Comparison of ENCODE assay signal across 8 mouse cellular contexts in genomic region chr17:80801451-80801983, GRCm38 (mm10).
DNase-seq lines count a peak whose midpoint lies in the region; ATAC-seq and TF ChIP-seq lines count a peak whose summit lies in the region.

No protein-coding gene starts in this region.

- no peak for DNase-seq in midbrain, embryonic 10.5 days (ENCODE audit: low spot score)
- peak; percentile 77 to 87 for DNase-seq in cerebellum, postnatal 14 days
- peak; percentile 75 for DNase-seq in gastrocnemius, postnatal 25 days
- DNase-seq in kidney, adult 2 months, result peak; percentile 75
- DNase-seq in limb, embryonic 10.5 days (ENCODE audit: low spot score), result peak; percentile 44
- peak; percentile 74 for DNase-seq in midbrain, postnatal 0 days (ENCODE audit: low spot score)
- peak; percentile 75 for DNase-seq in urinary bladder, postnatal 14 days (ENCODE audit: low spot score)

- H3K4me2 ChIP-seq in midbrain, embryonic 13.5 days (replicated peaks), result no peak overlapping the region
- no peak overlapping the region for H3K4me2 ChIP-seq in midbrain, postnatal 0 days (ENCODE audit: low read depth, low read length, poor library complexity, severe bottlenecking)

- H3K9me3 ChIP-seq in midbrain, embryonic 10.5 days (replicated peaks), result no peaks in the 10 kb centered on the region
- H3K9me3 ChIP-seq in midbrain, embryonic 13.5 days, result no peaks in the 10 kb centered on the region
- H3K9me3 ChIP-seq in limb, embryonic 10.5 days (replicated peaks), result no peaks in the 10 kb centered on the region
- no peaks in the 10 kb centered on the region for H3K9me3 ChIP-seq in midbrain, postnatal 0 days (ENCODE audit: low read length)

- peak overlapping the region; percentile 30; the same call in 1 of the 2 replicates for H3K27ac ChIP-seq in midbrain, embryonic 10.5 days (replicated peaks)
- H3K27ac ChIP-seq in midbrain, embryonic 13.5 days, result no peak overlapping the region
- peak overlapping the region; percentile 20 for H3K27ac ChIP-seq in kidney, adult 2 months (ENCODE audit: insufficient read depth, low read depth, low read length)
- peak overlapping the region; percentile 78 for H3K27ac ChIP-seq in limb, embryonic 10.5 days
- no peak overlapping the region for H3K27ac ChIP-seq in midbrain, postnatal 0 days (ENCODE audit: low read depth, low read length)

- 53% methylated on average over 16 of the region's 16 CpGs for WGBS in midbrain, embryonic 10.5 days
- 51% methylated on average over 16 of the region's 16 CpGs for WGBS in midbrain, embryonic 13.5 days
- 31% methylated on average over 16 of the region's 16 CpGs for WGBS in kidney, adult 2 months
- 45% methylated on average over 16 of the region's 16 CpGs for WGBS in limb, embryonic 10.5 days
- WGBS in midbrain, postnatal 0 days, result 38% methylated on average over 16 of the region's 16 CpGs

- no peak for ATAC-seq in midbrain, embryonic 13.5 days
- ATAC-seq in midbrain, postnatal 0 days (ENCODE audit: low FRiP score), result no peak

- H3K27me3 ChIP-seq in midbrain, embryonic 10.5 days (ENCODE audit: low read depth, poor library complexity, severe bottlenecking), result no peaks in the 10 kb centered on the region
- no peaks in the 10 kb centered on the region for H3K27me3 ChIP-seq in midbrain, embryonic 13.5 days
- no peaks in the 10 kb centered on the region for H3K27me3 ChIP-seq in kidney, adult 2 months (replicated peaks; ENCODE audit: control insufficient read depth, insufficient read depth, low read length)
- no peaks in the 10 kb centered on the region for H3K27me3 ChIP-seq in limb, embryonic 10.5 days (ENCODE audit: low read depth, poor library complexity, severe bottlenecking)
- H3K27me3 ChIP-seq in midbrain, postnatal 0 days (ENCODE audit: insufficient read depth, low read length), result no peaks in the 10 kb centered on the region

- no peak overlapping the region for H3K9ac ChIP-seq in midbrain, embryonic 13.5 days (replicated peaks)
- no peak overlapping the region for H3K9ac ChIP-seq in midbrain, postnatal 0 days (replicated peaks; ENCODE audit: low read length, poor library complexity, severe bottlenecking)

- TF ChIP-seq CTCF in kidney, adult 2 months (conservative IDR thresholded peaks at IDR 0.05; ENCODE audit: insufficient read depth, insufficient read length, low read depth, low read length), result no peak
- TF ChIP-seq CTCF in midbrain, postnatal 0 days (IDR thresholded peaks at IDR 0.05), result no peak

- peaks cover 12% of the 10 kb centered on the region for H3K4me1 ChIP-seq in midbrain, embryonic 10.5 days
- peaks cover 14% of the 10 kb centered on the region; the same call in 1 of the 2 replicates for H3K4me1 ChIP-seq in midbrain, embryonic 13.5 days (replicated peaks)
- H3K4me1 ChIP-seq in kidney, adult 2 months (ENCODE audit: control insufficient read depth, insufficient read depth, low read length), result peaks cover 12% of the 10 kb centered on the region
- peaks cover 27% of the 10 kb centered on the region for H3K4me1 ChIP-seq in limb, embryonic 10.5 days
- H3K4me1 ChIP-seq in midbrain, postnatal 0 days (ENCODE audit: insufficient read depth, low read length), result no peaks in the 10 kb centered on the region

- no peak overlapping the region for H3K4me3 ChIP-seq in midbrain, embryonic 10.5 days
- no peak overlapping the region for H3K4me3 ChIP-seq in midbrain, embryonic 13.5 days (replicated peaks)
- no peak overlapping the region for H3K4me3 ChIP-seq in kidney, adult 2 months (ENCODE audit: insufficient read depth, low read depth, low read length)
- no peak overlapping the region for H3K4me3 ChIP-seq in limb, embryonic 10.5 days
- H3K4me3 ChIP-seq in midbrain, postnatal 0 days (ENCODE audit: low read depth, low read length), result no peak overlapping the region

- TF ChIP-seq POLR2A in kidney, adult 2 months (IDR thresholded peaks at IDR 0.05; ENCODE audit: low read depth, low read length), result no peak

- H3K36me3 ChIP-seq in midbrain, embryonic 10.5 days, result no peaks in the 10 kb centered on the region
- H3K36me3 ChIP-seq in midbrain, embryonic 13.5 days, result no peaks in the 10 kb centered on the region
- no peaks in the 10 kb centered on the region for H3K36me3 ChIP-seq in kidney, adult 2 months (ENCODE audit: control insufficient read depth, insufficient read depth, low read length)
- H3K36me3 ChIP-seq in limb, embryonic 10.5 days, result no peaks in the 10 kb centered on the region
- H3K36me3 ChIP-seq in midbrain, postnatal 0 days (ENCODE audit: insufficient read depth, low read length), result no peaks in the 10 kb centered on the region

Comparison
In these comparisons a context has a peak if more than half of its experiments do, and no peak if none do; other contexts are left out.
1. H3K27ac ChIP-seq: peak in midbrain, embryonic 10.5 days (single experiment), kidney, adult 2 months (single experiment) and limb, embryonic 10.5 days (single experiment); none in midbrain, embryonic 13.5 days (single experiment) and midbrain, postnatal 0 days (single experiment).